Mouse (Mus musculus) midbrain, embryonic 13.5 days (tissue): Measurements from ENCODE around the gene Muc1. TPM values are rescaled to one million over a fixed set of nuclear protein-coding genes. Genes with fewer than 3 reads are reported as not detected.
A peak's percentile ranks its signal among the peaks of the same experiment; 100 is the strongest.

ENCODE experiments used
- ATAC-seq: fragments of 200-750 bp; cut with Nextera tagmentation; 2 replicates; pipeline ENCODE4 v1.8.0; 2017; ENCODE audit warnings: mild to moderate bottlenecking, moderate TSS enrichment, moderate library complexity
- H3K27ac ChIP-seq: fragments of 300-500 bp; sonication (generic); 2 replicates; pipeline ENCODE4 v1.5.1; 2015; ENCODE audit warnings: inconsistent platforms, mild to moderate bottlenecking, moderate library complexity
- H3K27me3 ChIP-seq: fragments of 300-500 bp; sonication (generic); 2 replicates; pipeline ENCODE4 v1.6.1; 2015; ENCODE audit warnings: mild to moderate bottlenecking, inconsistent platforms
- H3K36me3 ChIP-seq: fragments of 300-500 bp; sonication (generic); 2 replicates; pipeline ENCODE4 v1.6.1; 2015; ENCODE audit warnings: mild to moderate bottlenecking, inconsistent platforms
- H3K4me1 ChIP-seq: fragments of 300-500 bp; sonication (generic); replicated peaks from 2 replicates; pipeline ENCODE4 v1.6.1; 2015; ENCODE audit warnings: inconsistent platforms
- H3K4me2 ChIP-seq: fragments of 300-500 bp; sonication (generic); replicated peaks from 2 replicates; pipeline ENCODE4 v1.6.1; 2015; ENCODE audit warnings: moderate library complexity, mild to moderate bottlenecking, inconsistent platforms
- H3K4me3 ChIP-seq: fragments of 300-500 bp; sonication (generic); replicated peaks from 2 replicates; pipeline ENCODE4 v1.5.1; 2015; ENCODE audit warnings: mild to moderate bottlenecking, inconsistent platforms
- H3K9ac ChIP-seq: fragments of 300-500 bp; sonication (generic); replicated peaks from 2 replicates; pipeline ENCODE4 v1.6.1; 2015; ENCODE audit warnings: mild to moderate bottlenecking, inconsistent platforms
- H3K9me3 ChIP-seq: fragments of 300-500 bp; sonication (generic); 2 replicates; pipeline ENCODE4 v1.6.1; 2016; ENCODE audit warnings: mild to moderate bottlenecking, inconsistent platforms
- WGBS: fragments of 180-500 bp; shearing (Covaris S2); methylation state at CpG from one replicate; pipeline ENCODE4 v1.1.7; 2015; 5-methylcytosine and 5-hydroxymethylcytosine counted together
- polyA plus RNA-seq: library from polyadenylated mRNA; unstranded; fragments of >200 nt; fragmentation: Nextera tagmentation; extraction: Ambion mirVana; gene quantifications from 2 replicates; pipeline ENCODE4 v1.2.1, GENCODE M21; 2015

Gene Muc1
- polyA plus RNA-seq, 1 experiment from 2014 or later: 3.2 TPM

- Histone ChIP-seq H3K4me1 (peaks cover 9% of the 10 kb centered on the region), H3K4me3 (peak overlapping the region; percentile 38), H3K4me2 (peak overlapping the region; percentile 65), H3K9me3 (no peaks in the 10 kb centered on the region), H3K36me3 (no peaks in the 10 kb centered on the region), H3K27ac (peak overlapping the region; percentile 82), H3K27me3 (no peaks in the 10 kb centered on the region), H3K9ac (peak overlapping the region; percentile 66)
- ATAC-seq: peak; percentile 95
- 5% methylated on average over 33 of the region's 33 CpGs for WGBS
These were observed 32.6 kb upstream of the Muc1 start for GRCm38 (mm10) chr3:89195979-89196877.

GRCm38 (mm10) chr3:89199839-89200238, 29.0 kb upstream of the Muc1 start:
- H3K27me3 ChIP-seq: no peaks in the 10 kb centered on the region
- WGBS: 84% methylated on average over 3 of the region's 3 CpGs
- H3K4me2 ChIP-seq: no peak overlapping the region
- ATAC-seq: no peak
- no peak overlapping the region for H3K4me3 ChIP-seq
- no peak overlapping the region for H3K27ac ChIP-seq
- peaks cover 7% of the 10 kb centered on the region for H3K36me3 ChIP-seq
- H3K9me3 ChIP-seq: no peaks in the 10 kb centered on the region
- no peak overlapping the region for H3K9ac ChIP-seq
- peaks cover 18% of the 10 kb centered on the region for H3K4me1 ChIP-seq

- WGBS: 26% methylated on average over 13 of the region's 13 CpGs
- peak within 1 kb of the TSS; percentile 47; the same call in 1 of the 2 replicates for H3K27ac ChIP-seq
- H3K27me3 ChIP-seq: no peaks in the 10 kb centered on the region
- H3K4me2 ChIP-seq: peak within 1 kb of the TSS; percentile 69
- peaks cover 9% of the 10 kb centered on the region for H3K4me1 ChIP-seq
- peak within 1 kb of the TSS; percentile 64 for H3K4me3 ChIP-seq
- peaks cover 34% of the 10 kb centered on the region for H3K36me3 ChIP-seq
- peak within 1 kb of the TSS; percentile 69 for H3K9ac ChIP-seq
- peak; percentile 83 for ATAC-seq
- no peaks in the 10 kb centered on the region for H3K9me3 ChIP-seq
These were observed 26.4 kb upstream of the Muc1 start, which contains the start of gene Gba for GRCm38 (mm10) chr3:89202253-89203141. TSS of gene Gba (plus strand) at chr3:89202928.

GRCm38 (mm10) chr3:89203142-89203514, 25.7 kb upstream of the Muc1 start:
- peaks cover 9% of the 10 kb centered on the region for H3K4me1 ChIP-seq
- peak overlapping the region; percentile 64 for H3K4me3 ChIP-seq
- H3K36me3 ChIP-seq: peaks cover 40% of the 10 kb centered on the region
- peak; percentile 53 for ATAC-seq
- H3K27me3 ChIP-seq: no peaks in the 10 kb centered on the region
- peak overlapping the region; percentile 69 for H3K9ac ChIP-seq
- 43% methylated on average over 5 of the region's 5 CpGs for WGBS
- H3K27ac ChIP-seq: peak overlapping the region; percentile 47; the same call in 1 of the 2 replicates
- no peaks in the 10 kb centered on the region for H3K9me3 ChIP-seq
- peak overlapping the region; percentile 69 for H3K4me2 ChIP-seq

GRCm38 (mm10) chr3:89206079-89206478, 22.8 kb upstream of the Muc1 start:
- peaks cover 69% of the 10 kb centered on the region for H3K36me3 ChIP-seq
- H3K9ac ChIP-seq: no peak overlapping the region
- H3K27me3 ChIP-seq: no peaks in the 10 kb centered on the region
- no peaks in the 10 kb centered on the region for H3K9me3 ChIP-seq
- ATAC-seq: no peak
- H3K27ac ChIP-seq: no peak overlapping the region
- peaks cover 9% of the 10 kb centered on the region for H3K4me1 ChIP-seq
- no peak overlapping the region for H3K4me2 ChIP-seq
- 92% methylated on average over 7 of the region's 7 CpGs for WGBS
- no peak overlapping the region for H3K4me3 ChIP-seq

GRCm38 (mm10) chr3:89206695-89207094, 22.2 kb upstream of the Muc1 start:
- H3K4me2 ChIP-seq: no peak overlapping the region
- ATAC-seq: no peak
- H3K9ac ChIP-seq: no peak overlapping the region
- H3K4me1 ChIP-seq: peaks cover 9% of the 10 kb centered on the region
- WGBS: 95% methylated on average over 2 of the region's 2 CpGs
- H3K9me3 ChIP-seq: no peaks in the 10 kb centered on the region
- H3K27ac ChIP-seq: no peak overlapping the region
- H3K36me3 ChIP-seq: peaks cover 71% of the 10 kb centered on the region
- H3K4me3 ChIP-seq: no peak overlapping the region
- no peaks in the 10 kb centered on the region for H3K27me3 ChIP-seq

- Histone ChIP-seq H3K36me3 (peaks cover 71% of the 10 kb centered on the region), H3K4me3 (no peak overlapping the region), H3K27me3 (no peaks in the 10 kb centered on the region), H3K9me3 (no peaks in the 10 kb centered on the region), H3K9ac (no peak overlapping the region), H3K4me1 (peaks cover 13% of the 10 kb centered on the region), H3K27ac (no peak overlapping the region), H3K4me2 (no peak overlapping the region)
- WGBS: 93% methylated on average over 13 of the region's 13 CpGs
- no peak for ATAC-seq
These were observed 20.7 kb upstream of the Muc1 start for GRCm38 (mm10) chr3:89208075-89208657.

GRCm38 (mm10) chr3:89208736-89209135, 20.1 kb upstream of the Muc1 start:
- Histone ChIP-seq H3K27ac (no peak overlapping the region), H3K4me2 (no peak overlapping the region), H3K9me3 (no peaks in the 10 kb centered on the region), H3K4me1 (peaks cover 12% of the 10 kb centered on the region), H3K27me3 (no peaks in the 10 kb centered on the region), H3K4me3 (no peak overlapping the region), H3K9ac (no peak overlapping the region), H3K36me3 (peaks cover 71% of the 10 kb centered on the region)
- WGBS: 87% methylated on average over 6 of the region's 6 CpGs
- no peak for ATAC-seq

- Histone ChIP-seq H3K4me1 (peaks cover 16% of the 10 kb centered on the region), H3K9me3 (no peaks in the 10 kb centered on the region), H3K27me3 (no peaks in the 10 kb centered on the region), H3K4me2 (no peak overlapping the region), H3K27ac (no peak overlapping the region), H3K9ac (no peak overlapping the region), H3K4me3 (no peak overlapping the region), H3K36me3 (peaks cover 65% of the 10 kb centered on the region)
- WGBS: 93% methylated on average over 7 of the region's 7 CpGs
- ATAC-seq: no peak
These were observed 19.1 kb upstream of the Muc1 start for GRCm38 (mm10) chr3:89209731-89210130.

- Histone ChIP-seq H3K36me3 (peaks cover 60% of the 10 kb centered on the region), H3K27me3 (no peaks in the 10 kb centered on the region), H3K9ac (no peak overlapping the region), H3K4me2 (no peak overlapping the region), H3K9me3 (no peaks in the 10 kb centered on the region), H3K4me3 (no peak overlapping the region), H3K4me1 (peaks cover 20% of the 10 kb centered on the region), H3K27ac (no peak overlapping the region)
- ATAC-seq: no peak
- 88% methylated on average over 13 of the region's 13 CpGs for WGBS
These were observed 18.7 kb upstream of the Muc1 start for GRCm38 (mm10) chr3:89210162-89210561.

GRCm38 (mm10) chr3:89210731-89211130, 18.1 kb upstream of the Muc1 start:
- no peak overlapping the region for H3K4me2 ChIP-seq
- no peak overlapping the region for H3K9ac ChIP-seq

More at GRCm38 (mm10) chr3:89210731-89211130, 18.1 kb upstream of the Muc1 start:
- H3K4me1 ChIP-seq: peaks cover 26% of the 10 kb centered on the region
- H3K4me3 ChIP-seq: no peak overlapping the region
- no peaks in the 10 kb centered on the region for H3K9me3 ChIP-seq
- H3K27ac ChIP-seq: no peak overlapping the region
- peaks cover 55% of the 10 kb centered on the region for H3K36me3 ChIP-seq
- ATAC-seq: no peak
- no peaks in the 10 kb centered on the region for H3K27me3 ChIP-seq
- WGBS: 88% methylated on average over 7 of the region's 7 CpGs
